Mouse (Mus musculus) kidney, postnatal 0 days (tissue): ENCODE measurements around the gene Wdr70. TPM values are rescaled to one million over a fixed set of nuclear protein-coding genes. Genes with fewer than 3 reads are reported as not detected.

Experiments used
- ATAC-seq: fragments of 200-750 bp; cut with Nextera tagmentation; replicated peaks from 2 replicates; pipeline ENCODE4 v1.8.0; 2017; ENCODE audit warnings: low read depth, moderate number of reproducible peaks, moderate TSS enrichment, moderate library complexity; ENCODE audit not compliant: low FRiP score
- DNase-seq: peaks from one replicate; pipeline ENCODE4 v3.0.0-alpha.2; 2016; ENCODE audit warnings: low spot score
- H3K27ac ChIP-seq: fragments of 300-500 bp; sonication (generic); 2 replicates; pipeline ENCODE4 v1.5.1; 2014; ENCODE audit warnings: mild to moderate bottlenecking
- H3K27me3 ChIP-seq: fragments of 300-500 bp; sonication (generic); 2 replicates; pipeline ENCODE4 v1.6.1; 2014; ENCODE audit warnings: low read length, mixed read lengths; ENCODE audit not compliant: insufficient read depth
- H3K36me3 ChIP-seq: fragments of 300-500 bp; sonication (generic); 2 replicates; pipeline ENCODE4 v1.6.1; 2014; ENCODE audit warnings: low read length, mixed read lengths; ENCODE audit not compliant: insufficient read depth
- H3K4me1 ChIP-seq: fragments of 300-500 bp; sonication (generic); replicated peaks from 2 replicates; pipeline ENCODE4 v1.6.1; 2014; ENCODE audit warnings: antibody characterized with exemption, low read length, mixed read lengths; ENCODE audit not compliant: insufficient read depth
- H3K4me2 ChIP-seq: fragments of 300-500 bp; sonication (generic); 2 replicates; pipeline ENCODE4 v1.6.1; 2014; ENCODE audit warnings: mild to moderate bottlenecking, low read length, moderate library complexity, mixed read lengths
- H3K4me3 ChIP-seq: fragments of 300-500 bp; sonication (generic); replicated peaks from 2 replicates; pipeline ENCODE4 v1.5.1; 2014; ENCODE audit warnings: low read depth, low read length
- H3K9ac ChIP-seq: fragments of 300-500 bp; sonication (generic); 2 replicates; pipeline ENCODE4 v1.6.1; 2014; ENCODE audit warnings: low read depth, low read length
- H3K9me3 ChIP-seq: fragments of 300-500 bp; sonication (generic); replicated peaks from 2 replicates; pipeline ENCODE4 v1.6.1; 2016; ENCODE audit warnings: low read length, inconsistent platforms, mixed read lengths
- CTCF ChIP-seq: IDR thresholded peaks from 2 replicates; pipeline ENCODE4 v1.5.1; 2016; ENCODE audit warnings: antibody characterized with exemption, low read depth, mild to moderate bottlenecking, moderate library complexity
- WGBS: fragments of 180-500 bp; shearing (Covaris S2); extraction: QIAGEN DNeasy Blood & Tissue Kit; methylation state at CpG from one replicate; pipeline ENCODE4 v1.1.7; 2014; 5-methylcytosine and 5-hydroxymethylcytosine counted together
- polyA plus RNA-seq: library from polyadenylated mRNA; unstranded; fragments of >200 nt; fragmentation: Nextera tagmentation; extraction: Ambion mirVana; gene quantifications from 2 replicates; pipeline ENCODE4 v1.2.1, GENCODE M21; 2015

Wdr70 gene
- polyA plus RNA-seq, 1 experiment from 2014 or later = 39.5 TPM

DNA sequence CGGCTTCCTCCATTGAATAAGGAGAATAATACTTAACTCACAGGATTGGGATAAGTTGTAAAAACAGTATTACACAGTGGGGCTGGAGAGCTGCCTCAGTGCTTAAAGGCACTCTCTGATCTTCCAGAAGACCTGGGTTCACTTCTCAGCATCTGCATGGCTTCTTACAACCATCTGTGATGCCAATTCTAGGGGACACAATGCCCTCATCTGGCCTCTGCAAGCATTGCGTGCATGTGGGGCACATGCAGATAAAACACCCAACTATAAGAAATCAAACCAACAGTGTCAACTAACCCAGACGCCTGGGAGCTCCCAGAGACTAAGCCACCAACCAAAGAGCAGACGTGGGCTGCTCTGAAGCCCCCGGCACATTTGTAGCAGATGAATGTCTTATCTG, 60.6 kb downstream of the Wdr70 start:
- no peak for DNase-seq
- Histone ChIP-seq H3K36me3 (no peaks in the 10 kb centered on the region), H3K4me1 (no peaks in the 10 kb centered on the region), H3K4me2 (no peak overlapping the region), H3K9ac (no peak overlapping the region), H3K27me3 (no peaks in the 10 kb centered on the region), H3K27ac (no peak overlapping the region), H3K9me3 (no peaks in the 10 kb centered on the region), H3K4me3 (no peak overlapping the region)
- 94% methylated on average over 5 of the region's 5 CpGs for WGBS
- ATAC-seq = no peak
- peak; percentile 29; the same call in 1 of the 2 replicates for TF ChIP-seq CTCF

DNA sequence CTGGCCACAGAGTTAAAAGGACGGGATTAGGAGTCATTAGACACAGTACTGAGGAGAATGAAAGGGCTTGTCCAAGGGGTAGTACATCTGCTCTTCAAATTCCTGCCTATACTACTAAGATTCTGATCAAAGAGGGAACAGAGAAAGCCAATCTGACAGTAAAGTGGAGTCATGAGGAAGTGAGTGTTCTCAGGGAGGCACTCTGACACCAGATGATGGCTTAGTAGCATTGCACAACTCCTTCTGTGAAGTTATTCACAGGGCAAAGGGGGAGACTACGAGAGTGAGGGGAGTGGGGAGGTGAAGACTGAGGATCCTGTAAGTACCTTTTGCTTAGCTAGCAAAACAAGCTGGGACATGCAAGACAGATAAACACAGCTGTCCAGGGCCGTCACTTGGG, 61.2 kb downstream of the Wdr70 start:
- WGBS = 74% methylated on average over 3 of the region's 3 CpGs
- H3K36me3 ChIP-seq = no peaks in the 10 kb centered on the region
- TF ChIP-seq CTCF = no peak
- ATAC-seq (no peak), DNase-seq (no peak)
- no peaks in the 10 kb centered on the region for H3K4me1 ChIP-seq
- H3K9ac ChIP-seq = no peak overlapping the region
- H3K4me2 ChIP-seq = no peak overlapping the region
- no peaks in the 10 kb centered on the region for H3K27me3 ChIP-seq
- H3K9me3 ChIP-seq = no peaks in the 10 kb centered on the region
- no peak overlapping the region for H3K4me3 ChIP-seq
- H3K27ac ChIP-seq = no peak overlapping the region

DNA sequence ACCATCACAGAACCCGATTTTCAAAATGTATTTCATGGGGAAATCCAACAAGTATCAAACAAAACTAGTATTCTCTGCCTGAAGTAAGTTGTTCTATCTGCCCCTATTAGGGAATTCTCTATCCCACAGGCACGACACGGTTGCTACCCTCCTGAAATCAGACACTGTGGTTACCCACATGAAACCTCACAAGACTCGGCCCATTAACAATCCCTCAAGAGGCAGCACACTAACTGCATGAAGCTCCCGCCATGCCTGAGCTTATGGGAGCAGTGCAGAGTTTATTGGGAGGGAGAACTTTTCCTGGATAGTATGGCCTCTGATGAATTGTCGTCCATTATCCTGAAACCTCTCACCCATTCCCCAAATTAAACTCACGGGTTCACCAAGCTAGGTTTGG, 67.8 kb downstream of the Wdr70 start:
- Histone ChIP-seq H3K4me2 (no peak overlapping the region), H3K4me3 (no peak overlapping the region), H3K27me3 (no peaks in the 10 kb centered on the region), H3K36me3 (no peaks in the 10 kb centered on the region), H3K9ac (no peak overlapping the region), H3K9me3 (no peaks in the 10 kb centered on the region), H3K4me1 (no peaks in the 10 kb centered on the region), H3K27ac (no peak overlapping the region)
- DNase-seq = peak; percentile 74
- no peak for ATAC-seq
- WGBS = 52% methylated on average over 7 of the region's 7 CpGs
- no peak for TF ChIP-seq CTCF

DNA sequence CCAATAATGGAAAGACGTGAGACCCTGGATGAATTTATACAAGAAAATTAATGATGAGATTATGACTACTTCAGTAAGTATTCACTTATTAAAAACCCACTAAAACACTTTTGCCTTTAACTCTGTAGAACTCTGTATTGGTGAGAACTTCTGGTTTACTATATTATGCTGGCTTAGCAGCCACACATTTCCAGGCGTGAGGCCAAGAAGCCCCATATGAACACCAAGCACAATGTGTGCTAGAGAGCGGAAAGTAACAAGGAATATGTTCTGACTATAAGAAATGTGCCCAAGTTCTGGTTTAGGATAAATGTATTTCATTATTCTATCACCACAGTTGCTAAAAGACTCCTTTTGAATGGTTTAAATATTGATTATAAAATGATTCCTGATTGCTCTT, 68.4 kb downstream of the Wdr70 start:
- no peak for TF ChIP-seq CTCF
- no peak overlapping the region for H3K27ac ChIP-seq
- no peaks in the 10 kb centered on the region for H3K9me3 ChIP-seq
- H3K9ac ChIP-seq = no peak overlapping the region
- DNase-seq (no peak), ATAC-seq (no peak)
- WGBS = 89% methylated on average over 3 of the region's 3 CpGs
- H3K27me3 ChIP-seq = no peaks in the 10 kb centered on the region
- H3K4me3 ChIP-seq = no peak overlapping the region
- no peaks in the 10 kb centered on the region for H3K36me3 ChIP-seq
- H3K4me2 ChIP-seq = no peak overlapping the region
- no peaks in the 10 kb centered on the region for H3K4me1 ChIP-seq

DNA sequence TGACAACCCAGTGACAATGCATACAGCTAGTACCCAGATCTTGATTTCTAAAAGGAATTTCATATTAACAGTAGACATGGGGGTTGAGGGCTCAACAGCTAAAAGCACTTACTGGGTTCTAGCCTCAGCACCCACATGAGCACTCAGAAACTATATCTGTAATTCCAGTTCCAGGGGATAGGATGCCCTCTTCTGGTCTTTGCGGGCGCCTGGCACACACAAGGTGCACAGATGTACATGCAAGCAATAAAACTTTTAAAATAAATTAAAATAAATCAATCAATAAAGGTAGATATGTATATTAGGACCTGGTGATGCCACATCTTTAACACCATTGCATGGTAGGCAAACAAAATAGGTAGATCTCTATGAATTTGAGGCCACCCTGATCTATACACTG, 71.5 kb downstream of the Wdr70 start:
- H3K9ac ChIP-seq = no peak overlapping the region
- ATAC-seq = no peak
- no peak overlapping the region for H3K4me3 ChIP-seq
- H3K9me3 ChIP-seq = no peaks in the 10 kb centered on the region
- H3K27ac ChIP-seq = no peak overlapping the region
- WGBS = 93% methylated on average over 2 of the region's 2 CpGs
- no peaks in the 10 kb centered on the region for H3K36me3 ChIP-seq
- DNase-seq = no peak
- H3K4me1 ChIP-seq = no peaks in the 10 kb centered on the region
- H3K27me3 ChIP-seq = no peaks in the 10 kb centered on the region
- no peak overlapping the region for H3K4me2 ChIP-seq
- no peak; the same call in 1 of the 2 replicates for TF ChIP-seq CTCF

DNA sequence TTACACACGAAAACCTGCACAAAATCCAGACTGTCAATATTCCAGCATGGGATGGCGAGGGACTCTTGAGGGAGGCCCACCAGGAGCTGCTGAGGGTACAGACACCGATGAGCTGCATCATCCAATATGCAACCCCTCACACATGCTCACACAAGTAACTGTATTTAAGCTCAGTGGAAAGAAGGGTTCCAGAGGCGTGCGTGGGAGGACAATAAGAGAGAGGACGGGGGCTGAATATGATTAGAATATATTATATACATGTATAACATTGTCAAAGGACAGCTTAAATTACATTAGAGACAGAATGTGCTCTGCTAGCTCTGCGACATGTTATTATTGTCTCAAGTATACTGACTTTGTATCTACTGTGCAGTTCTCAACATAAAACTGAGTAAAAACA, 87.6 kb downstream of the Wdr70 start:
- H3K36me3 ChIP-seq = no peaks in the 10 kb centered on the region; the same call in 1 of the 2 replicates
- no peak for ATAC-seq
- H3K4me1 ChIP-seq = no peaks in the 10 kb centered on the region
- 90% methylated on average over 7 of the region's 7 CpGs for WGBS
- no peak overlapping the region for H3K9ac ChIP-seq
- H3K4me2 ChIP-seq = no peak overlapping the region
- DNase-seq = no peak
- no peak overlapping the region for H3K4me3 ChIP-seq
- H3K27ac ChIP-seq = no peak overlapping the region
- TF ChIP-seq CTCF = no peak
- no peaks in the 10 kb centered on the region for H3K9me3 ChIP-seq
- H3K27me3 ChIP-seq = no peaks in the 10 kb centered on the region

DNA sequence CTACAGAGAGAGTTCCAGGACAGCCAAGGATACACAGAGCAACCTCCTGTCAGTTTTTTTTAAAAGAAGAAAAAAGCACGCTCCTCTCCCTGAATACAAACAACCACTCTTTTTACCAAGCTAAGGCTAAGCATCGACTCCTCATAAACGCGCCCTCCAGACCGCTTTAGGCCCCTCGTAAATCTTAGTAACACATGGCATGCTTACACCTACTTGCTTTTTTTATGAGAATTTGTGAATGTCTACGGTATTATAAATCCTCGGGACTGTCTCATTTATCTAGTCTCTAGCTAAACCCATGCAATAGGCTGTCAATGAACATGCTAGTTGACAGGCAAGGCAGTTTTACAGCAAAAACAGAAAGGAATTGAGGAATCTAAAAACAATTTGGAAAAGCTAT, 91.6 kb downstream of the Wdr70 start:
- no peak for TF ChIP-seq CTCF
- 39% methylated on average over 8 of the region's 8 CpGs for WGBS
- H3K4me2 ChIP-seq = no peak overlapping the region
- ATAC-seq (no peak), DNase-seq (no peak)
- H3K36me3 ChIP-seq = no peaks in the 10 kb centered on the region; the same call in 1 of the 2 replicates
- H3K9ac ChIP-seq = no peak overlapping the region
- no peaks in the 10 kb centered on the region for H3K4me1 ChIP-seq
- H3K27ac ChIP-seq = no peak overlapping the region
- H3K27me3 ChIP-seq = no peaks in the 10 kb centered on the region
- H3K9me3 ChIP-seq = no peaks in the 10 kb centered on the region
- H3K4me3 ChIP-seq = no peak overlapping the region
